Mouse (Mus musculus): ENCODE measurements around the gene Bpifa2. TPM values are rescaled to one million over a fixed set of nuclear protein-coding genes. Genes with fewer than 3 reads are reported as not detected.
A peak's percentile ranks its signal among the peaks of the same experiment; 100 is the strongest.
"Not testable (repeated sequence)": the region's sequence is repeated elsewhere in the genome, so short reads cannot be mapped to it uniquely, and the experiment has no call there.

The Bpifa2 gene
- total RNA-seq (2021) = under 1 TPM; 0.33 to 0.49 TPM
- long read RNA-seq, experiment 1 = 0 reads
- long read RNA-seq, experiment 2, partial matches to known transcripts = 0 of 1 reads
- long read RNA-seq, experiment 2, other reads (novel, unspliced or antisense) = 0 of 1 reads

DNA sequence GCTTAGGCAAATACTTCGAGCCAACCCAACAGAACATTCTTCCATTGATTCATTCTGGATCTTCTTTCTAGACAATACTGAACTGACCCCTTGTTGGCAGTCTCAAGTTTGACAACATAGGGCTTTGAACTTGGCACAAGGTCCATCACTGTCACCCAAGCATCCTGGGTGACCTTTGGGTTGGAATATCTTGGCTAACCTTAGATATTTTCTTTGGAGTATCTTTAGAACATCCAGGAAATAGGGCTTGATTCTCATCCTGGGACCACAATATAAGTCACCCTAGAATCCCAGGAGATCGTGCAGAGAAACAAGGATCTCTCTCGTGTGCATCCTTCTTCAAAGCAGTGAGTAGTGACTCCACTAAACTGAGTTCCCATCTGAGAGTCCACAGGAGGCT, at the start of gene Bpifa2:
Bpifa2 (plus strand) TSS at position 301 of the 400 bp plus-strand sequence.
- no peak for DNase-seq

DNA sequence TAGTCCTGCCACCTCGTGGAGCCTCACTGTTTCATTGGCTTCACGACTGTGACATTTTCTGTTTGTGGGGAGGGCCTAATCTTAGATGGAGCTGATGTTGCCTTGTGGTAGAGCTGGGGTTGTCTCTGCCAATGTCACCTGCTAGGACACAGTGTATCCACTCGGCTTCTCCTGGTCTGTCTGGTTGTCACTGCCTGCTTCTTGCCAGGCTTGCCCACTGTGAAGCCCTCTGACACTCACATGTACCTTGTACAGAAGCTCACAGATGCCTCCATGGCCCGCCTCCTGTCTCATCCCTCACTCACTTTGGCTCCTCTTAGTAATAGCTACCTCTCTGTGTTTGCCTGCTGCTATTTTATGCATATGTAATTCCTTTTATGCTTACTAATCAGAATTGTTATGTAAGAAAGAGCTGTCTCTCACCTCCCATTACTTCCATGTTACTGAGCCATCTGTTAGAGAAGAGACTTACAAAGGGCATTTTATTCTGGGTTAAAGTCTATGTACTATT, 45.2 kb upstream of the Bpifa2 start:
- DNase-seq = no peak

DNA sequence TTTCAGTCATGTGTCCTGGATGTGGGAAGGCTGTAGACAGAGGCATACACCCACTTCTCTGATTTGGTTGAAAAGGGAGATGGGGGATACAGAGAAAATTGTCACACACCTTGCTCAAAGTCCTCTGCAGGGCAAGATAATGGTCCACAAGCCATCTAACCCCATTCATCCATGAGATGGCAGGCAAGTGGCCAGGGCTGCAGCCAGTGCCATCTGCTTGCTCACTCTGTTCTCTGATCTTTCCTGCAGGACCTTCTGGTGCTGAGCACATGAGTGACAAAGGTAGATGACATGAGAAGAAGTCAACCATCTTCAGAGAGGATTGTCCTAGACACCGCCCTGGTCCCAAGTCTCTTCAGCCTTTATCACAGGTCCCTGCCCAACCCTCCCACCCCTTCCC, 44.7 kb upstream of the Bpifa2 start:
- no peak for DNase-seq

DNA sequence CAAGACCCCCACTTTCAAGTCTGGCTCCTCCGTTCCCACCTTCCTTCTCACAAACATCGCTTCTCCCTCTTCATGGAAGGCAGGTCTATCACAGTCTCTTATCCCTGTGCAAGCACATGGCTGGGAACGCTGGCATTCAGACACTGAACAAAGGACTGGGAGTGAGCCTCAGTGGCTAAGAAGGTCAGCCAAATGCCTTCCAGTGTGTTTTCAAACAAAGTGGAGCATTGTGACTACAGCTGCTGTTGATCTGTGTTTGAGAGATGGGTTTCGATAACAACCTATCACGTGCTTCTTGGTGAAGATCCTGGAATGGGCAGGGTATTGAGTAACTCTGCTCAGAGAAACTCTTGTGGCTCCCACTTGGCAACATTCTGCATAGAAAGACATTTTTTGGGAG, 37.8 kb upstream of the Bpifa2 start:
- no peak for DNase-seq

DNA sequence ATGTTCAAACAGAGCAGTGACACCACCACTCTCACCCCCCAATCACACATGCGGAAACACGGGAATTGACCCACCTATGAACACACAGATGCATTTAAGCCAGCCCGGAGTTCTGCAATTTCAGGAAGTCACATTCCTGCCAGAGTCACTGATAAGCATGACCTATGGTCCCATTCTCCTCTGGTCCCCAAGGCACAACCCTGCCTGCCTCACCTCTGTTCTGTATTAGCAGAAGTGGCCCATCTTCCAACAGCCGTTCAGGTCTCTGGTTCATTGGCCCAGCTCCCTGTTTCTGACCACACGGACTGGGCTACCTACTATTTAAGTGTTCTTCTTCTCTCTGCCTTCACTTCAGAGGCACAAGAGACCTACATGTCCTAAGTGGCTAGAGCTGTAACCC, 33.5 kb upstream of the Bpifa2 start, which contains the start of gene Bpifa6:
Bpifa6 (plus strand) TSS at position 364 of the 400 bp plus-strand sequence.
- DNase-seq = no peak

DNA sequence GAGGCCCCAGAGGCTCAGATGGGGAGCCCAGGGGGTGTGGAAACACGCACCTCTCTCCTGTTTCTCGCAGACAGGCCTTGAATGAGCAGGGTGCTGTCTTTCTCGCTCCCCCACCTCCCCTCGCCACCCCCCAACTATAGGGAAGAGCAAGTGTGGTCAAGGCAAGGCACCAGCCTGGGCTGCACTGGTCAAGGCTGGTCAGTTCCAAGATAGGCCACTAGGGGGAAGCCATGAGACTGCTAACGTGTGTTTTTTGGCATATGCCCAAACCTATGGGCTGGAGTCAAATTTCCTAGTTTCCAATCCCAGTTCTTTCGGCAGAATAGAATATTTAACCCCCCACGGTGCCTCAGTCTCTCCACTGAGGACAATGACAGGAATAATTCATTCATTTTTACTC, 12.3 kb upstream of the Bpifa2 start:
- DNase-seq = peak; percentile 82 to 86

DNA sequence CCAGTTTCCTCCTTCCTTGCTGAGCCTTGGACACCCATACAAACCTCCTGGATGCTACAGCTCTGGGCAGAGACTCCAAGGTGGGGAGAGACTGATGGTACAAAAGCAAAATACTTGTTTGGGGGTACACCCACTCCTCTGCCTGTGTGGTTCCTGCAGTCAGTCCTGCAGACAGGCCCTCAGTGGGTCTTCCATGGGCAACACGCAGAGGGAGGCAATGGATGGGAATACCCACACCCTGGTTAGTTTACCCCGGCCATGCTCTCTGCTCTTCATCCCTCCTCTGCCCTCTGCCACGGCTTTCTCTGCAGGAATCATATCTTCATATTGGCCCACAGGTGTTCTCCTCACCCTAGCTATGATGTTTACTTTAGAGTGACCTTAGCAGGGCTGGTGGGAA, 7.6 kb upstream of the Bpifa2 start:
- no peak for DNase-seq

DNA sequence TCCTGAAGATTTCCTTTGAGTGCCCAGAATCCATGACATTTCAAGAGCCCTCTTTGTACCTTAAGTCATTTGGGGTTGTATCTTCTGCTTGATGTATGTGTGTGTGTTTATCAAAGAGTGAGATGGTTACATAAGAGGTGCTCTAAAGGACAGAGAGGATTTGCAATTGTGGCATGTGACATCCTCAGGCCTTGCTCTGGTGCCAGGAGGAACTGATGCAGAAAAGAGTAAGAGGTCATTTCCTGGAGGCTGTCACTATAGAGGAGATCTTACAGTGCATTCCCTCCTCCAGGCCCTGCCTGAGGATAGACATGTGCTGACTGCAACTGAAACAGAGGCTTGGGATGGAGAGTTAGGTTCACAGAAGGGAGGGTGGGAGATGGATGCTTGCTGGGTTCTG, 7.0 kb upstream of the Bpifa2 start:
- no peak for DNase-seq

DNA sequence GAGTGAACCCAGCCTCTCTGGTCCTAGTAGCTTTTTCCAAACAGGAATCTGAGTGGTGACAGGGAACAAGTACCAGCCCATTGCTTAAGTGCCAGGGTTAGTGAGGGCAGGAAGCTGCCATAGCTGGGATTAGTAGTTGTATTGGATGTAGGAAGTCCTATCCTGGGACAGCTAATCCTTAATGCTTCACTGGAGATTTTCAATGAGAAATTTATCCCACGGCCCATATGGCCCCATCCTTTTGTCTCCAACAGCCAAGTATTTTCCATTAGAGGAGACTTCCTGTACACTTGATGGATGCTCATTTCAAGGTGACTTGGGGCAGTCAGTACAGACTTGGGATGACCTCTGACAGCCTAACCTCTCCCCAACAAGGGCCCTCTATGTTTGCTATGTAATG, 3.6 kb upstream of the Bpifa2 start:
- DNase-seq = no peak

DNA sequence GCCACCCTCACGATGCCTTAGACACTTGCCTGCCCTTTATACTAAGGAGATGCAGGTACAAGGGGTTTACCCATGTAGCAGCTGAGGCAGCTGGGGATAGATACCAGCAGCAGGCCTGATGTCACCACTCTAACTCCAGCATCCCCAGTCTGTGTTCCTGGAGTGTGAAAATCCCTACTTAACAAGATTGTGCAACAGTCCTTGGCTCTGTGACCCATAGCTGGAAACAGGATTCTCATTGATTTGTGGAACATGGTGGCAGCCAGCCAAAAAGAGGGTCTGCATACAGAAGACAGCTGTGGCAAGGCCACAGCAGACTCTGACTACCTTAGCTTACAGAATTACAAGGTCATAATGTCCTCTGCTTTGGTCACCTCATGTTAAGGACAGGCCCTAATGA, 3.0 kb upstream of the Bpifa2 start:
- DNase-seq = no peak

DNA sequence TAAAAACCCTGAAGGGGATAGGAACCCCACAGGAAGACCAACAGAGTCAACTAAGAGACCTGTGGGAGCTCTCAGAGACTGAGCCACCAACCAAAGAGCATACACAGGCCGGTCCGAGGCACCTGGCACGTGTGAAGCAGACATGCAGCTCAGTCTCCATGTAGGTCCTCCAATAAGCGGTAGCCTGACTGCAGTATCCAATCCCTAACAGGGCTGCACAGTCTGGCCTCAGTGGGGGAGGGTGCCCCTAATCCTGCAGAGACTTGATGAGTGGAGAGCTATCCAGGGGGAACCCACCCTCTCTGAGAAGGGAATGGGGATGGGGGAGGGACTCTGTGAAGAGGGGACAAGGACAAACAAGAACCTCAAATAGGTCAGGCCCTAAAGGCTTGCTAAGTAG, 2.3 kb upstream of the Bpifa2 start:
- DNase-seq = no peak

DNA sequence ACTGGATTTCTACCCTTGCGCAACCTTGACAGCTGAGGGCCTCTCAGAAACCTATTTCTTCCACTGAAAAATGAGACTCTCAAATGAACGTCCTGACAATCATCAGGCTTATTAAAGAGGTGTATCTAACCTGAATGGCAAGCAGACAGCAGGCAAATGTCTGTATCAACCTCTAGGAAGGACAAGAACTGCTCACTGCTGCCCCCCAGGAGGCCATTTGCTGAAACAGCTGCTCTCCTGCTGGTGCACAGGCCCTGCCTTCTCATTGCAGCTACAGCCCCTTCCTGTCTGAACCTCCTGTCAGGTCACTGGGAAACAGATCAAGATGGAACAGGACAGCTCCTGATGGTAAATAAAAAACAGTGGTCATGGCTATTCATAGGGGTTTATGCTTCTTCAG, 1.7 kb upstream of the Bpifa2 start:
- DNase-seq = peak; percentile 8 to 15

DNA sequence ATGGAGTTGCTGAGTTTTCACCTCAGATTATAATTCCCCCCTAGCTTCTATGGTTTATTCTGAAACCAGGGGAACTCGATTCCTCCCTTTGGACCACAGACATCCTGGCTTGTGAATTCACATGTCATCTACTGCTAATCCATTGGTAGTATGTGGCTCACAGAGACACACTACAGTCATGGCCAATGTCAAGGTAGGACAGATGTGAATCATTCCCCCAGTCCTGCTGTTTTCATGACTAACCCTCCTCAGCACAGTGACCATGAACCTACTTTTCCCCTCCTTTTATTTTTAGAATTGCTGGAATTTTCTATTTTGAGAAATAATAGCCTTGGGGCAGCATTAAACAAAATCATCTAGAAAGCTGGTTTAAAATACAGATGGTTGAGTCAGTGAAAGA, 684 bp upstream of the Bpifa2 start:
- DNase-seq = peak; percentile 17 to 33

DNA sequence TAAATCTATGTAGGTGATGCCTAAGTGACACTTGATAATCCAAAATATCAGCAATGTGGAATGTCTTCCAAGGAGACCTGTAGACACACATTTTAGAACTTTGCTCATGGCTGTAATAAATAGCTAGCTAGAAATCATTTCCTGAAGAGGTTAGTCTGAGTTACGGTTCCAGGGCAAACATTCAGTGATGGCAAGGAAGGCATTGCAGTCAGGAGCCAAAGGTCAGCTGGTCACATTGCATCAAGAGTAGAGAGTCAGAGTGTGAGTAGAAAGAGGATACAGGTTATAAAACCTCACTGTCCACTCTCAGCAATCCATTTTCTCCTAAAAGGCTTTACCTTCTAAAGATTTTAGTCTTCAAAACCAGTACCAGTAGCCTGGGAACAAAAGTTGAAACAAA, 9.9 kb downstream of the Bpifa2 start:
- no peak for DNase-seq

DNA sequence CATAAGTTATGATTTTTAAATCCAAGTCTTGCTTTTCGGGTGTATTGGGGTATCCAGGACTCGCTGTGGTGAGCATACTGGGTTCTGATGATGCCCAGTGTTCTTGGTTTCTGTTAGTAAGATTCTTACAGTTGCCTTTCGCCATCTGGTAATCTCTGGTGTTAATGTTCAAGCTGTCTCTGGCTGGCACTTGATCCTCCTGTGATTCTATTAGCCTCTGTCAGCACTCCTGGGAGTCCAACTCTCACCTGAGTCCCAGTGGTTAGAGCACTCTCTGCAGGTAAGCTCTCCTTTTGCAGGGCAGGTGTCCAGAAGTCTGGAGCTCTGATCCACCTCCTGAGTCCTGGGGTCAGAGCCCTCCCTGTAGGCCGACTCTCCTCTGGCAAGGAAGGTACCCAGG, 16.6 kb downstream of the Bpifa2 start:
- not testable (repeated sequence) for DNase-seq

DNA sequence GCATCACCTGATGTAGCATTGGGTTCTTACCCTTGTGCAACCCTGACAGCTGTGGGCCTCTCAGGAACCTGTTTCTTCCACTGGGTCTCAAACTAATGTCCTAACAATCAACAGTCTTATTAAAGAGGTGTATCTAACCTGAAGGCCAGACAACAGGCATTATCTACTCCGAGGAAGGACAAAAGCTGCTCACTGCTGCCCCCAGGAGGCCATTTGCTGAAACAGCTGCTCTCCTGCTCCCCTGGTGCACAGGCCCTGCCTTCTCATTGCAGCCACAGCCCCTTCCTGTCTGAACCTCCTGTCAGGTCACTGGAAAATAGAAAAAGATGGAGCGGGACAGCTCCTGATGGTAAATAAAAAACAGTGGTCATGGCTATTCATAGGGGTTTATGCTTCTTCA, 30.9 kb downstream of the Bpifa2 start:
- peak; percentile 67 to 74 for DNase-seq

DNA sequence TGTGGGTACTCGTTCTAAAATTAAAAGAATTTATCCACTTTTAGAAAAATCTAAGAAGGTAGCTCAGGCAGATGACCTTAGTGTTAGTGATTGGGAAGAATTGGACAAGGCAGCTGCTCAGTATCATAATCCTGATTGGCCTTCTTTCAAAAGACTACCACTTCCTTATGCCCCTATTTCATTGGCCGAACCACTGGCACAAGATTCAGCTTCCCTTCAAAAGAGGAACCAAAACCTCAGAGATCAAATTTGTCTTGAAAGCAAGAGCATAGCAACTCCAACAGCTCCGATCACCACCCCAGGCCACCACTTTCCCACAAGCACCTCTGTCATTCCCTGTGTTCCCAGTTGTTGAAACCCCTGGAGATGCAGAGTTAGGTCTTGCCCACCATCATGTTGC, 36.7 kb downstream of the Bpifa2 start:
- no peak for DNase-seq

DNA sequence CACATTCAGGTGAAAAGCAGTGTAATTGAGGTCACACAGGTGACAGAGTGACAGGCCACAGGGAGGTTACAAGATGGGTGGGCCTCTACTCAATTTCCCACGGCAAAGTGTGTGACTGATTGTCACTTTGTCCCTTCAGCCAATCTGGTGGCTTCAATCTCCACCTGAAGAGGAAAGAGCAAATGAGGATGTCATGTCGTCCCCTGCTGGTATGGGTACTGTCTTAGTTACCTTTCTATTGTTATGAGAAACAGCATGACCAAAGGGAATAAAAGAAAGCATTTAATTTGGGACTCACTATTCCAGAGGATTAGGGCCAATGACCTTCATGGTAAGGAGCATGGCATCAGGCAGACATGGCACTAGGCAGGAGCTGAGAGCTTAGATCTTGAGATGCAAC, 50.6 kb downstream of the Bpifa2 start:
- DNase-seq = peak in 1 of 2 experiments; percentile 8

Other genes starting within 250 kb of the Bpifa2 start
- gene Efcab8, start 228.3 kb upstream of the Bpifa2 start, total RNA-seq (2021) = under 1 TPM; 0.13 to 0.26 TPM
- under 1 TPM in 1 of 2 experiments, not detected in 1; 0.23 TPM for gene Sun5, start 137.2 kb upstream of the Bpifa2 start, total RNA-seq (2021)
- under 1 TPM in 1 of 2 experiments, not detected in 1; 0.16 TPM for gene Bpifb2, start 133.2 kb upstream of the Bpifa2 start, total RNA-seq (2021)
- 1 to 10 TPM in 1 of 2 experiments, under 1 TPM in 1; 0.60 to 6.6 TPM for gene Bpifb6, start 107.9 kb upstream of the Bpifa2 start, total RNA-seq (2021)
- gene Bpifb3, start 90.0 kb upstream of the Bpifa2 start, total RNA-seq (2021) = not detected
- not detected for gene Bpifb4, start 70.1 kb upstream of the Bpifa2 start, total RNA-seq (2021)
- not detected for gene Bpifa6, start 33.3 kb upstream of the Bpifa2 start, total RNA-seq (2021)
- not detected for gene Bpifa3, start 122.1 kb downstream of the Bpifa2 start, total RNA-seq (2021)
- not detected for gene Bpifa1, start 134.6 kb downstream of the Bpifa2 start, total RNA-seq (2021)
- gene Bpifa5, start 154.3 kb downstream of the Bpifa2 start, total RNA-seq (2021) = not detected
- not detected for gene Bpifb1, start 182.6 kb downstream of the Bpifa2 start, total RNA-seq (2021)
- gene Bpifb5, start 215.5 kb downstream of the Bpifa2 start, total RNA-seq (2021) = under 1 TPM; 0.23 TPM
- not detected for gene Bpifb9a, start 249.6 kb downstream of the Bpifa2 start, total RNA-seq (2021)

Data from adrenal gland, postnatal 36 days (tissue).